Mouse (Mus musculus) layer of hippocampus, adult 6 months (tissue): Measurements from ENCODE around the gene Erc1. TPM values are rescaled to one million over a fixed set of nuclear protein-coding genes. Genes with fewer than 3 reads are reported as not detected.

Experiments used
- long read RNA-seq, 2 experiments: library from polyadenylated mRNA; unstranded; transcript quantifications; one replicate each; pipeline ENCODE4 v2.0.0; 2019 to 2020
- polyA plus RNA-seq: library from polyadenylated mRNA; unstranded; fragments of <200 nt; fragmentation: Nextera tagmentation; gene quantifications from 2 replicates; pipeline ENCODE4 v1.2.3, GENCODE M21; 2021

Gene Erc1
- polyA plus RNA-seq = 13.4 and 15.8 TPM in 2 replicates
- long read RNA-seq, experiment 1, partial matches to known transcripts = 48 of 68 reads
- long read RNA-seq, experiment 1, other reads (novel, unspliced or antisense) = 20 of 68 reads
- long read RNA-seq, experiment 2, partial matches to known transcripts = 81 of 111 reads
- long read RNA-seq, experiment 2, other reads (novel, unspliced or antisense) = 30 of 111 reads

DNA sequence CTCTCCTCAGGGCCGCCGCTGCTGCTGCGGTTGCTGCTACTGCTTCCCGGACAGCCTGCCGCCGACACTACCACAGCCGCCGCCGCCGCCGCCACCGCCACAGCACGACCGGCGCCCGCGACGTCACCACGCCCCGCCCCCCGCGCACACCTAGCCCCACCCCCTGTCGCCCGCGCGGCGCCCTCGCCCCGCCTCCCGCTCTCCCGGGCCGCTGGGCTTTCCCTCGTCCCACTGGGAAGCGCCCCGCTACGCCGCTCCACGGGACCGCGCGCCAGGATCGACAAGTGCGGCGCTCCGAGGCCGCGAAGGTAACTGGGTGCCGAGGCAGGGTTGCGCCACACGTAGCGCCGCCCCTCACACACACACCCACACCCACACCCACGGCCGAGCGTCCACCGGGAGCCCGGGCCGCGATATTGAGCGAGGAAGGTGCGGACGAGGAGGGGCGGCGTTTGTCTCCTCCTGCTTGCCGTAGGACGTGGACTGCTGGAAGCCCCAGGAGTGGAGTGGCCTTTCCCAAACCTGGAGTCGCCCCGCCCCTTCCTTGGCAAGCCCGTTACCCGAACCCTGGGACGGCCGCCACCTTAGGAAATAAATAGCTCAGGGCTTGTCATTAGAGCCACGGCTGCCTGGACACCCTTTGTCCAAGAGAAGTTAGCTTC is at the start of gene Erc1:
Gene Erc1, minus strand, starts transcription at position 134 of the 662 bp plus-strand sequence.

DNA sequence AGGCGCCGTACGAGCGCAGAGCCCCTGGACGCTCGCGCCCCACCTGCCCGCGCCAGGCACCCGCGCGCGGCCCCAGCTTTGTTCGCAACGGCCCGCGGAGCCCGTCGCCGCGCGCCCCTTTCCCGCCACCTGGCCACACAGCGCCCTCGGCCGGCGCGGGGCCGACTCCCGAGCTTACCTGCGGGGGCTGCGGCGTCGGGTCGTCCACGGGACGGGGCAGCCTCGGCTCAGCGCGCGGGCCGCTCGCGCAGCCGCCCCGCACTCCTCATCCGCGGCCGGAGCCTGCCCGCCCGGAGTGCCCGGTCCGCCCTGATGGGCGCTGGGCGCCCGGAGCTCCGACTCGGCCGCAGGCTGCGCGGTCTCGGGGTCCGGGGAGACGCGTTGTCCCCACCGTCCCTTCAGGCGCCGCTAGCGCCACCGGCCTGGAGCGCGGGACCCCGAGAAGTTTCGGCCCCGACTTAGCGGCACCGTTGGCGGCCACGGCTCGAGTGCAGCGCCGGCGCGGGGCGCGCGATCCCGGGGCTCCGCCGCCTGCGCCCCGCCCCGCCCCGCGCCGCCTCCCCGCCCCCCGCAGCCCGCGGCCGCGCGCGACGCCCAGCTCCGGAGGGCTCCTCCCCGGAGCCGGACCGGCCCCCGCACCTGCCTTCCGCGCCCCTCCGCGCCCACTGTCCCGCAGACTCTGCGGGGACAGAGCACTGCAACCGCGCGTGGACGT is 304.0 kb downstream of the Erc1 start, which contains the start of gene Wnt5b:
Gene Wnt5b, minus strand, starts transcription at position 545 of the 715 bp plus-strand sequence.

Other genes starting within 250 kb of the Erc1 start
- 13.6 and 15.8 TPM in 2 replicates for gene Rad52, start 54.5 kb upstream of the Erc1 start, polyA plus RNA-seq
- gene Wnk1, start 190.5 kb upstream of the Erc1 start, polyA plus RNA-seq = 20.6 and 27.0 TPM in 2 replicates
- gene Ninj2, start 245.2 kb upstream of the Erc1 start, polyA plus RNA-seq = 6.4 and 8.5 TPM in 2 replicates